Mouse (Mus musculus) mouse trophoblast stem cell (cell line): ENCODE measurements around the gene Olfr221.

ENCODE experiments used
- in situ Hi-C, 2 experiments: fragments of 300-500 bp; cut with MseI, MboI; formaldehyde crosslinking; loops; 2 replicates in 1 of 2; 3 replicates in 1 of 2; pipeline ENCODE4 v1.15.1; 2025

Olfr221 gene

GRCm38 (mm10) chr14:52019590-52020340, 22.5 kb downstream of the Olfr221 start:
- in situ Hi-C loops: no loop called here

GRCm38 (mm10) chr14:52019051-52019589, 23.1 kb downstream of the Olfr221 start:
- in situ Hi-C loops: no loop called here

DNA sequence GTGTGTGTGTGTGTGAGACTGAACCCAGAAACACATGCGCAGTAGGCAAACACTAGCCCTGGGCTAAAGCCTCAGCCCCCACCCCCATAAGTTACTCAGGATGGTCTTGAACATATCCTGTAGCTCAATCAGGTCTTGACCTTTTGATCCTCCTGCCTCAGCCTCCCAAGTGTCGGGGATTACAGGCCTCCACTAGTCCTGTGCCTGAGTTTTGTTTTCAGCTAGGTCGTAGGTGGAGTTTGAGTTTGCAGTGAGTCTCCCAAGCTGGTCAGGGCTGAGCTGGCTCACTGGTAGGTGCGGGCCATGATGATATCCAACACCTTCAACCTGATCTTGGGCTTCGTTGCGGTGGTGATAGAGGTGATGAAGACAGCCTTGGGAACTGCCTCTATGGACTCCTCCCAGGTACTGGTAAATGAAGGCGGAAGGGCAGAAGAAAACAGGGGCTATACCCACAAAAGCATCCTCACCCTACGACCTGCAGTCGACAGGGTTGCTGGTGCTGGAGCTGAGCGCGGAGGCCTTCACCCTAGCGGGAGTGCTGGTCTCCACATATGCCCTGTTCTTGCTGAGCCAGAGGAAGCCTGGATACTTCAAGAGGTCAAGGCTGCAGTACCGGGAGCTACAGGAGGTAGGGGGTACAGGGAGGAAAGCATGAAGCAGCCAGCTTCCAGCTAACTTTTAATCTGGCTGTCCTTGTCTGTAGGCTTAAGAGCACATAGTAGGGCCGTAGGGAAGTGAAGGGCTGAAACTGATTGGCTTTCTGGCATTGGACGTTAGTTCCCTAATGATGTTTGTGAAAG, 23.8 kb downstream of the Olfr221 start:
- in situ Hi-C loops: no loop called here

DNA sequence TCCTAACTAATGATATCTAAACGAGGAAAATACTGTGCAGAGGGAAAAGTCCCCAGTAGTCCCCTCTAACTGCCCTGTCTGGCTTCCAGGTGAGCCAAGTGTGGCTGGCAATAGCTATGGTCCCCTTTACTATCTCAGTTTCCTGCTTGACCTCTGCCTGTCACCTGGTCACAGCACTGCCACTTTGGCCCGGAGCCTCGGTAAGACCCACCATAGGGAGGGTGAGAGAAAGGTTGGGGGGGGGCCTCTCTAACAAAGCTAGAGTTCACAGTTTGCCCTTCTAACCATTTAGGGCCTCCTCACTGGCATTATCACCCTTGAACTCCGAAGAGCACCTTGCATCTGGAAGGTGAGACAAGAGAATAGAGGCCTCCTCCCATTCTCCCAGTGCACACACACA, 24.6 kb downstream of the Olfr221 start:
- in situ Hi-C loops: no loop called here

DNA sequence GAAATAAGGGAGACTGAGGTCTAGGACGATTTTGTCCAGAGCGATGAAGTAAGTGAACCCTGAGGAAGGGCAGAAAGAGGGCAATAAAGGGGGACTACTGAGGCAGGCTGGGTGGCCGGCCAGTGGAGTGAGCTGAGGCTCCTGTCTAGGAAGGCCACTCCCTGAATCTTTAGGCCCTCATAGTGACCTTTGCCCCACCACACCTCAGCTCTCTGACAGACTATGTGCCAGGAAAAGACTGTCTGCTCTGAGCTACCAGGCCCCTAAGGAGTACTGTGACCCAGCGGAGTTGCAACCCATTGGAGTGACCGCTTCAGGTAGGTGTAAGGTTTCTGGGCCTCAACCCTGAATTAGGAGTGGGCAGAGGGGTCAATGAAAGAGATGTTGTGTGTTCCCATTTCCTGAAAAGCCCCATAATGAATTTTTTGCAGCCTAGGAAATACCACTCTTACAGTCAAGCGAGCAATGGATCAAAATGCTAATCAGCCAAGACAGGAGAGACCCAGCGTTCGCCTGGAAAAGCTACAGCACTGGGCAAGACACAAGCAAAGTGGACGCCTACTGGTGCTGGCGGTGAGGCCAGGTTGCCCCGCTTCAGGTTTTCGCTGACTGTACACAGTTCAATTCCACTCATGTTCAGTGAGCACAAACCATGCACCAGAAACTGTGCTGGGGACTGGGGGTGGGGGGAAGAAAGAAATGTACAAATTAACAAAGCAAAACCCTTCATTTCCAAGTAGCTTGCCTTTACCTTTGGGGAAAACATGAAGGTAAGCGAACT, 25.4 kb downstream of the Olfr221 start:
- in situ Hi-C loops: no loop called here

DNA sequence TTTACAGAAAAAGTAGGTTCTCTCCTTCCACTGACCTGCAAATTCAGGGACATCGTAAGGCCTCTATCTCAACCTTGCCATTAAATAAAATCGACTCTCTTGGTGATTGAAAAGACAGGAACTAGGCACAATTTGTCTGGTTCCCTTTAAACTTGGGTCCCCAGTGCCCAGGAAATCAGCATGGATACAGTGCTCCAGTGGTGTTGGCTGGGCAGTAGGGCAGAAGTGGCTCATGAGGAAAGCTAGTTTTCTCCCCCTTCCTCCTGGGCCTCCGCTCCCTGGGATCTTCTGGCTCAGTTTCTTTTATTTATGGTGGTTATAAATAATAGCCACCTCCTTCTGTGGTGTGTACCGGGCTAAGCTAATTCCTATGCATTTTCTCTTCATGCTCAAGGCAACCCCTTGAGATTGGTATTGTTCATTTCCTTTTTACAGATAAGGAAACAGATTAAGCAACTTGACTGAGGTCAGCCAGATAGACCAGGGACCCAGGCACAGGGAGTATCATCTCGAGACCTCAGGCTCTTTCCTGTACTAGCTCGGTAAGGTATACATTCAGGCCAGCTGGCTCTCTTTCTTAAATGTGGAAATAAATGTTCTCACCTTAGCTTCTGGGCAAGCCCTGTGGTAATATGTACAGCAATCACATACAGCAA, 26.7 kb downstream of the Olfr221 start, which contains the start of gene Tmem253:
Gene Tmem253, plus strand, starts transcription at position 214 of the 656 bp plus-strand sequence.
- in situ Hi-C loops: no loop called here

- in situ Hi-C loops: no loop called here
These were observed 27.4 kb downstream of the Olfr221 start for GRCm38 (mm10) chr14:52014761-52015311.

DNA sequence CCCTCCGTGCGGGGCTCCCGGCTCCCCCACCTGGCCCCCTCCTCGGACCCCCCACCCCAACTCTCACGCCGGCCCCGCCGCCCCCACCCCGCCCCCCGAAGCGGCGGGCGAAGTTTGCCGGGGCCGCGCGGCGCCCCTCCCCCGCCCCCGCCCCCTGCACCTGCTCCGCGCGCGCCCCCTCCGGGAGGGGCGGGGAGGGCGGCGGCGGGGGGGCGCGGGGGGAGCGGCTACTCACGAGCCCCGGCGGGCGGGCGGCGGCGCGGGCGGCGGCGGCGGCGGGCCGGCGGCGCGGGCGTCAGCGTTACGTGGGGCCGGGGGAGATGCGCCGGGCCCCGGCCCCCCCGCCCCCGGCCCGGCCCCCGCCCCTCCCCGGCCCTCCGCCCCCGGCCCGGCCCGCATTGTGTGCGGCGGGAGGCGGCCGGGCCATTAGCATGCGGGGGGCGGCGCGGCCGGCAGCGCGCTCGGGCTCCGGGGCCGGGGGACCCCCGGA, 27.9 kb downstream of the Olfr221 start:
- in situ Hi-C loops: no loop called here

DNA sequence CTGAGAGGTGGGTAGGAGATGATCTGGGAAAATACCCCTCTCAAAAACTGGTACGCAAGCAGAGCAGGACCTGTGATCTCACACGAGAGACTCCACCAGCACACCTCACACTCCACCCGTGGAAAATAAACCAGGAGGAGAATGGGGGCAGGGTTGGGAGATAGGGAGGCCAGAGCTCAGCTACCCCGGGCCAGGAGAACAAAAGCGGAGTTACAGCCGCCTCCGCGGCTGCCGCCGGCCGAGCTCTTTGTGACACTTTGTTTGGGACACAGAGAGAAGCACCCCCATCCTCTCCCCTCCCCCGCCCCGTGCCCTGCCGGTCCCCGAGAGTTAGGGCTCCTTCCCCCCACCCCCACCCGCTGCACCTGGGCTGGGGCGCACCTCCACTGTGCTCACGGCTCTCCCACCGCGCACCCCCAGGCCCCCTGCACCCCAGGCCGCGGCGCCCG, 28.5 kb downstream of the Olfr221 start:
- in situ Hi-C loops: no loop called here

GRCm38 (mm10) chr14:52013021-52013610, 29.1 kb downstream of the Olfr221 start:
- in situ Hi-C loops: no loop called here

DNA sequence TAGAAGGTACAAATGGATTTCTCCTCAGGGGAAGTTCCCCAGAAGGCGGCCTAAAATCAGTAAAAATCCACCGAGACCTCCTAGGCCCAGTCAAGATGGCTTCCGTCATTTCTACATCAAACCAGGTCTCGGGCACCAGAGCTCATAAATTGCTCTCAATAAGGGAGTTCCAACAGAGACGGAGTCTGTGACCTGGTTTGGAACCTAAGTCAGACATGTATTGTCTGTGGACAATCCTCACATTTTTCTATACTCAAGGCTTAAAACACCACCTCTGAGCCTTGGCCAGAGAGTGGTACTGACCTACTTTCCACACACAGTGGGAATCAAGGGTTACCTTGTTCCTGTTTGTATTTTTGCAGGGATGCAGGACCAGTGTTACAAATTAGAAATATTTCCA, 29.7 kb downstream of the Olfr221 start:
- in situ Hi-C loops: no loop called here

- in situ Hi-C loops: no loop called here
These were observed 30.2 kb downstream of the Olfr221 start for GRCm38 (mm10) chr14:52012085-52012484.

- in situ Hi-C loops: no loop called here
These were observed 30.6 kb downstream of the Olfr221 start for GRCm38 (mm10) chr14:52011683-52012082.

DNA sequence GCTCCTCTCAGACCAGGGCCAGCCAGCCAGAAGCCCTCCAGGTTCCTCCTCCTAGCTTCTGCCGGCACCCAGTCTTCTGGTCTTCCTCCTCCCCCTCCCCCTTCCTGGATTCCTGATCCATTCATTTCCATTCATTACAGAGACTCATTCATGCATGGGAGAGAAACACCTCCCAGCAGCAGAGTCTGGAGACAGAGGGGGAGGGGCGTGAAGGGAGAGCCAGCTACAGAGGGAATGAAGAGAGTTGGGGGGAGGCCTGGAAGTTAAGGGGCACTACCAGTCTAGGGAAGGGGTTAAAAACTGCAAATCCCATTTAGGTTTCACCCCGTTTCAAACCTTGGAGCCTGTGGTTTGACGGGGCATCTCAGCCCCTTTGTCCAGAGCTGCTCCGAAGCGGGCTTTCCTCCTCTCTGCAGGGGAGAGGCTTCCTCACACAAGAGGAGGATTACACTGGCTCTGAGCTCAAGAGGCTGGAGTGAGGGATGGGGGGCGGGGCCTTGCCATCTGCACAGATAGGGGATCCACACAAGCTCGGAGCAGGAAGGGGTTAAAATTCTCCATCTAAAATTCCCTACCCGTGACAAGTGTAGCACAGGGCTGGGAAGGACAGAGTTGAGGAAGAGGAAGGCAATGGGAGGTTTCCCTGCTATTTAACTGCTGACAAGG, 31.7 kb downstream of the Olfr221 start:
- in situ Hi-C loops: no loop called here

DNA sequence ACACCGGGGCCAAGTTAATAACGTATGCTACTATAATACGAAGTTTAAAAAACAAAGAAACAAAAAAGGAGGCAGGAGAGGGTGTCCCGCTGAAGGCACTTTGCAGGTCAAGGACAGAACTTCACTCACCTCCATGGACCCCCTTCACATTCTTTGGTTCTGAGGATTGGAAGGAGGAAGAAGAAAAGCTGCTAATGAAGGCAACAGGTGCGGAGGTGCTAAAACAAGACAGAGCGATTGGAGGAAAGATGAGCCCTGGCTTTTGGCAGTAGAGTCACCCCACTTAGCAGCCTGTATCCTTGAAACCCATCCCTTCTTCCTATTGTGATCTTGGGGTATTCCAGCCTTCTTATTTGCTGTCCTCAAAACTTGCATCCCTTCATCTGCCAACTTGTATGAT, 32.4 kb downstream of the Olfr221 start:
- in situ Hi-C loops: loop anchor here in 1 of 2 experiments (10.0 kb wide), 1 partner anchor 105 kb away; no protein-coding TSS in a partner anchor

GRCm38 (mm10) chr14:52009361-52009760, 32.9 kb downstream of the Olfr221 start:
- in situ Hi-C loops: loop anchor here in 1 of 2 experiments (10.0 kb wide), 1 partner anchor 105 kb away; no protein-coding TSS in a partner anchor

- in situ Hi-C loops: loop anchor here in 1 of 2 experiments (10.0 kb wide), 1 partner anchor 104 kb away; no protein-coding TSS in a partner anchor
These were observed 33.7 kb downstream of the Olfr221 start for GRCm38 (mm10) chr14:52008321-52009203.

- in situ Hi-C loops: loop anchor here in 1 of 2 experiments (10.0 kb wide), 1 partner anchor 102 kb away; no protein-coding TSS in a partner anchor
These were observed 35.5 kb downstream of the Olfr221 start for GRCm38 (mm10) chr14:52006771-52007170.
